Mouse (Mus musculus) forebrain, postnatal 0 days (tissue): ENCODE measurements at regions not wholly inside any gene's neighbourhood (a gene's known extent, or its start where the extent isn't known, plus 50 kb on each side); places are given as distances from the start of the nearest gene placed in this dataset.

Source experiments
- ATAC-seq: fragments of 200-750 bp; cut with Nextera tagmentation; 2 replicates; pipeline ENCODE4 v1.8.0; 2017; ENCODE audit warnings: mild to moderate bottlenecking, moderate library complexity
- DNase-seq: peaks from one replicate; pipeline ENCODE4 v3.0.0-alpha.2; 2015
- H3K27ac ChIP-seq: fragments of 300-500 bp; sonication (generic); 2 replicates; pipeline ENCODE4 v1.5.1; 2014; ENCODE audit warnings: low read depth, mild to moderate bottlenecking, antibody characterized with exemption, low read length, moderate library complexity, mixed read lengths
- H3K27me3 ChIP-seq: fragments of 300-500 bp; sonication (generic); 2 replicates; pipeline ENCODE4 v1.6.1; 2014; ENCODE audit warnings: mild to moderate bottlenecking, low read length, mixed read lengths; ENCODE audit not compliant: insufficient read depth
- H3K36me3 ChIP-seq: fragments of 300-500 bp; sonication (generic); 2 replicates; pipeline ENCODE4 v1.6.1; 2014; ENCODE audit warnings: mild to moderate bottlenecking, moderate library complexity; ENCODE audit not compliant: insufficient read depth
- H3K4me1 ChIP-seq: fragments of 300-500 bp; sonication (generic); 2 replicates; pipeline ENCODE4 v1.6.1; 2014; ENCODE audit warnings: antibody characterized with exemption; ENCODE audit not compliant: insufficient read depth
- H3K4me2 ChIP-seq: fragments of 300-500 bp; sonication (generic); 2 replicates; pipeline ENCODE4 v1.6.1; 2014; ENCODE audit warnings: low read depth, mild to moderate bottlenecking, moderate library complexity
- H3K4me3 ChIP-seq: fragments of 300-500 bp; sonication (generic); 2 replicates; pipeline ENCODE4 v1.5.1; 2014; ENCODE audit warnings: low read depth, low read length, mixed read lengths
- H3K9ac ChIP-seq: fragments of 300-500 bp; sonication (generic); 2 replicates; pipeline ENCODE4 v1.6.1; 2014; ENCODE audit warnings: mild to moderate bottlenecking
- H3K9me3 ChIP-seq: fragments of 300-500 bp; sonication (generic); 2 replicates; pipeline ENCODE4 v1.6.1; 2016; ENCODE audit warnings: low read length
- CTCF ChIP-seq: sonication (generic); IDR thresholded peaks from 2 replicates; pipeline ENCODE4 v1.5.1; 2016; ENCODE audit warnings: antibody characterized with exemption, control low read depth, low read depth
- WGBS: fragments of 180-500 bp; shearing (Covaris S2); extraction: QIAGEN DNeasy Blood & Tissue Kit; methylation state at CpG from one replicate; pipeline ENCODE4 v1.1.7; 2014; 5-methylcytosine and 5-hydroxymethylcytosine counted together

DNA sequence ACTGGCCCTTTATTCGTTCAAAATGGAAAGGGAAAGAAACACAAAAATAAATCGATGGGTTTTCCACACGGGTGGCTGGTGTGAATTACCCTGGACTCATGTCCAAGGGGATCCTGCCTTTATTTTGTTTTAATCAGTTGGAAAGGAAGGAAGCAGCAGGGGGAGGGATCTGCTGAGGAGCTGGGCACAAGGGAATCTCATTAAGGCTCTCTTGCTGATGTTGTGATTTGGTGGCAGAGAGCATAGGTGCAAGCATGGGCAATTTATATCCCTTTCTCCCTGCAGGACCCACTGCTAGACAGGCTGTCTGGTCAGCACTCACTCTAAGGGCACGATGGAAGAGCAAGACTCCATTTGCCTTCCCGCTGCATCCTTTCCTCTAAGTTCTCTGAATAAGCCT, 469.2 kb downstream of the Epha7 start:
- Histone ChIP-seq H3K4me3 (no peak overlapping the region), H3K9me3 (no peaks in the 10 kb centered on the region), H3K27me3 (no peaks in the 10 kb centered on the region), H3K9ac (no peak overlapping the region), H3K4me1 (no peaks in the 10 kb centered on the region), H3K27ac (no peak overlapping the region), H3K4me2 (no peak overlapping the region), H3K36me3 (no peaks in the 10 kb centered on the region)
- WGBS: 17% methylated on average over 5 of the region's 5 CpGs
- ATAC-seq (no peak), DNase-seq (no peak)
- no peak for TF ChIP-seq CTCF

- DNase-seq (no peak), ATAC-seq (no peak)
- H3K9me3 ChIP-seq: no peaks in the 10 kb centered on the region
- no peak overlapping the region for H3K27ac ChIP-seq
- H3K4me2 ChIP-seq: no peak overlapping the region
- no peak overlapping the region for H3K4me3 ChIP-seq
- WGBS: 41% methylated on average over 1 of the region's 1 CpGs
- no peaks in the 10 kb centered on the region for H3K36me3 ChIP-seq
- no peak overlapping the region for H3K9ac ChIP-seq
- peak; percentile 54 for TF ChIP-seq CTCF
- H3K4me1 ChIP-seq: no peaks in the 10 kb centered on the region
- H3K27me3 ChIP-seq: no peaks in the 10 kb centered on the region
These were observed 488.4 kb downstream of the Epha7 start for GRCm38 (mm10) chr4:29301348-29301747.

- Histone ChIP-seq H3K4me2 (no peak overlapping the region), H3K9ac (no peak overlapping the region), H3K27ac (no peak overlapping the region), H3K9me3 (no peaks in the 10 kb centered on the region), H3K27me3 (no peaks in the 10 kb centered on the region), H3K36me3 (no peaks in the 10 kb centered on the region), H3K4me1 (no peaks in the 10 kb centered on the region), H3K4me3 (no peak overlapping the region)
- DNase-seq: no peak
- no peak for TF ChIP-seq CTCF
- no peak for ATAC-seq
These were observed 491.0 kb downstream of the Epha7 start for GRCm38 (mm10) chr4:29303951-29304350.

- 94% methylated on average over 1 of the region's 1 CpGs for WGBS
These were observed 494.3 kb downstream of the Epha7 start for GRCm38 (mm10) chr4:29307245-29307644.

GRCm38 (mm10) chr4:29323921-29324320, 511.0 kb downstream of the Epha7 start:
- Histone ChIP-seq H3K4me1 (no peaks in the 10 kb centered on the region), H3K9me3 (no peaks in the 10 kb centered on the region), H3K27me3 (no peaks in the 10 kb centered on the region), H3K4me2 (no peak overlapping the region), H3K27ac (no peak overlapping the region), H3K4me3 (no peak overlapping the region), H3K9ac (no peak overlapping the region), H3K36me3 (no peaks in the 10 kb centered on the region)
- ATAC-seq: no peak
- TF ChIP-seq CTCF: no peak
- 77% methylated on average over 6 of the region's 6 CpGs for WGBS
- no peak for DNase-seq

More at GRCm38 (mm10) chr4:29307245-29307644, 494.3 kb downstream of the Epha7 start:
- no peak overlapping the region for H3K4me3 ChIP-seq
- no peaks in the 10 kb centered on the region for H3K4me1 ChIP-seq
- H3K9ac ChIP-seq: no peak overlapping the region
- TF ChIP-seq CTCF: no peak
- no peak overlapping the region for H3K27ac ChIP-seq
- H3K27me3 ChIP-seq: no peaks in the 10 kb centered on the region
- ATAC-seq (no peak), DNase-seq (no peak)
- H3K36me3 ChIP-seq: no peaks in the 10 kb centered on the region
- no peak overlapping the region for H3K4me2 ChIP-seq
- no peaks in the 10 kb centered on the region for H3K9me3 ChIP-seq

GRCm38 (mm10) chr4:29329145-29329544, 516.2 kb downstream of the Epha7 start:
- no peak for ATAC-seq
- no peak for TF ChIP-seq CTCF
- Histone ChIP-seq H3K9me3 (no peaks in the 10 kb centered on the region), H3K36me3 (no peaks in the 10 kb centered on the region), H3K27me3 (no peaks in the 10 kb centered on the region), H3K4me3 (no peak overlapping the region), H3K27ac (no peak overlapping the region), H3K4me2 (no peak overlapping the region), H3K4me1 (no peaks in the 10 kb centered on the region), H3K9ac (no peak overlapping the region)
- 70% methylated on average over 2 of the region's 2 CpGs for WGBS
- no peak for DNase-seq

DNA sequence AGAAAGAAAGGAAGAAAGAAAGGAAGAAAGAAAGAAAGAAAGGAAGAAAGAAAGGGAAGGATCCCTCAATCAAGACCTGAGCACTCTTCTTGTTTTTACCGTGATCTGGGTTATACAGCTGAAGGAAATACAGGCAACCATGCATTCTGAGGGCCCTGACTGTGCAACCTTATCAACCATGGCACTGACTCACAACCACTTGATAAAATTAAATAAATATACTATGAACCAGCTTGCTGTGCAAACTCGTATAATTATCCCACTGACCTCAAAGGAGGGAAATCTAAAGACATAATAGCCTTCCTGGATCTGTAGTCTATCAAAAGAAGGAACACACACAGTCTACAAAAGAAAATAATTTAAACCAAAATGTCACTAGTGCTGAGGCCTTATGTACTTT, 518.8 kb downstream of the Epha7 start:
- DNase-seq (no peak), ATAC-seq (no peak)
- 54% methylated on average over 2 of the region's 2 CpGs for WGBS
- no peaks in the 10 kb centered on the region for H3K36me3 ChIP-seq
- H3K4me3 ChIP-seq: no peak overlapping the region
- H3K9me3 ChIP-seq: no peaks in the 10 kb centered on the region
- no peaks in the 10 kb centered on the region for H3K27me3 ChIP-seq
- H3K4me1 ChIP-seq: no peaks in the 10 kb centered on the region
- H3K4me2 ChIP-seq: no peak overlapping the region
- TF ChIP-seq CTCF: no peak
- H3K9ac ChIP-seq: no peak overlapping the region
- no peak overlapping the region for H3K27ac ChIP-seq

- H3K9ac ChIP-seq: no peak overlapping the region
- no peaks in the 10 kb centered on the region for H3K27me3 ChIP-seq
- TF ChIP-seq CTCF: no peak
- DNase-seq: no peak
- H3K4me3 ChIP-seq: no peak overlapping the region
- ATAC-seq: no peak
- no peaks in the 10 kb centered on the region for H3K4me1 ChIP-seq
- no peaks in the 10 kb centered on the region for H3K9me3 ChIP-seq
- H3K4me2 ChIP-seq: no peak overlapping the region
- no peak overlapping the region for H3K27ac ChIP-seq
- H3K36me3 ChIP-seq: no peaks in the 10 kb centered on the region
- 89% methylated on average over 10 of the region's 10 CpGs for WGBS
These were observed 524.3 kb downstream of the Epha7 start for GRCm38 (mm10) chr4:29337245-29337644.
